Mouse (Mus musculus) mammary gland, adult 2 months (tissue): ENCODE results near the gene Msx1. TPM values are rescaled to one million over a fixed set of nuclear protein-coding genes. Genes with fewer than 3 reads are reported as not detected.

Source experiments
- polyA plus RNA-seq: library from polyadenylated mRNA; depleted of rRNA; stranded (reverse); fragments of >200 nt; gene quantifications from 2 replicates; pipeline ENCODE4 v1.2.3, GENCODE M21; 2012; ENCODE audit warnings: low replicate concordance; rRNA removed

Gene Msx1
- 10.9 and 20.9 TPM in 2 replicates for polyA plus RNA-seq

GRCm38 (mm10) chr5:37824461-37824795 lies at the start of gene Msx1:
Gene Msx1, minus strand, starts transcription at chr5:37824583.

Other genes with a start within 250 kb of the Msx1 start
- gene Stk32b, start 107.4 kb downstream of the Msx1 start, polyA plus RNA-seq = 0.45 and 1.1 TPM in 2 replicates
- 10.8 and 21.6 TPM in 2 replicates for gene Cytl1, start 89.1 kb downstream of the Msx1 start, polyA plus RNA-seq
- gene Stx18, start 214.2 kb upstream of the Msx1 start, polyA plus RNA-seq = 15.6 and 18.8 TPM in 2 replicates